19 mouse cellular contexts compared by ENCODE assay signal in genomic region chr1:64529781-64530315, GRCm38 (mm10). TPM values are rescaled to one million over a fixed set of nuclear protein-coding genes. Genes with fewer than 3 reads are reported as not detected.
DNase-seq lines count a peak whose midpoint lies in the region; TF ChIP-seq lines count a peak whose summit lies in the region.
"Had no signal": no experiment of that assay in that cellular context is flagged by ENCODE, and none has a peak within 500 bp of the region (broad histone marks: within the 10 kb centered on the region; RNA-seq: fewer than 3 reads in every experiment).

No protein-coding gene starts in this region.

- no peaks in the 10 kb centered on the region for H3K36me3 ChIP-seq in spleen, adult 2 months (ENCODE audit: control insufficient read depth, insufficient read depth, low read length)
- H3K36me3 ChIP-seq: neural tube, embryonic 12.5 days had no signal

- peak overlapping the region; percentile 56 for H3K27ac ChIP-seq in spleen, adult 2 months (ENCODE audit: insufficient read depth, low read length)
- H3K27ac ChIP-seq: heart, embryonic 10.5 days; hindbrain, embryonic 14.5 days; neural tube, embryonic 12.5 days had no signal

- peaks cover 24% of the 10 kb centered on the region for H3K4me1 ChIP-seq in spleen, adult 2 months (ENCODE audit: control insufficient read depth, insufficient read depth, insufficient read length)

- H3K4me3 ChIP-seq in spleen, adult 2 months (ENCODE audit: extremely low read depth, insufficient read depth, insufficient read length) = no peak overlapping the region
- H3K4me3 ChIP-seq: heart, embryonic 10.5 days; neural tube, embryonic 12.5 days had no signal

- 23% methylated on average over 5 of the region's 5 CpGs for WGBS in spleen, adult 2 months

- peak; percentile 32 to 41 for DNase-seq in spleen, adult 18-20 months
- no peak for DNase-seq in spleen, adult 12 weeks (ENCODE audit: low spot score)
- DNase-seq in spleen, adult 2 months (ENCODE audit: low read depth in 1 of 2, low spot score in 2 of 2) = peak in 1 of 2 experiments; percentile 57
- DNase-seq in thymus, postnatal 10 days (ENCODE audit: low spot score in 2 of 2) = peak; percentile 33 to 42
- DNase-seq in lung, postnatal 25 days (ENCODE audit: low spot score) = no peak
- DNase-seq in kidney, postnatal 14 days = no peak
- DNase-seq in frontal cortex, adult 2 months (ENCODE audit: extremely low spot score in 1 of 2, low spot score in 1 of 2) = no peak
- DNase-seq: adrenal gland, postnatal 10 days; cerebellum, adult 9-11 months; heart, postnatal 4 days; kidney, adult 2 months; kidney, postnatal 10 days; lung, adult 18-20 months; lung, postnatal 14 days; midbrain, embryonic 14.5 days; retina, postnatal 1 day had no signal

- no peak for TF ChIP-seq CTCF in spleen, adult 2 months (IDR thresholded peaks at IDR 0.05; ENCODE audit: extremely low read depth, insufficient read depth, insufficient read length, insufficient replicate concordance)

- no peaks in the 10 kb centered on the region for H3K27me3 ChIP-seq in spleen, adult 2 months (ENCODE audit: control insufficient read depth, insufficient read depth, low read length)
- H3K27me3 ChIP-seq: neural tube, embryonic 12.5 days had no signal

- TF ChIP-seq POLR2A in spleen, adult 2 months (IDR thresholded peaks at IDR 0.05; ENCODE audit: low read depth, low read length) = no peak

RNA-seq across cellular contexts. Expression of gene Creb1, which starts 2.6 kb away (rescaled TPM):
- polyA plus RNA-seq in spleen, adult 2 months (2012; rRNA removed) = 25.5 and 26.1 TPM in 2 replicates
- 17.4 and 17.5 TPM in 2 replicates for polyA plus RNA-seq in frontal cortex, adult 2 months (2012; rRNA removed)

Comparison
In these comparisons a context has a peak if more than half of its experiments do, and no peak if none do; other contexts are left out.
1. DNase-seq: peak in spleen, adult 18-20 months (2 of 2) and thymus, postnatal 10 days (2 of 2); none in spleen, adult 12 weeks (single experiment), lung, postnatal 25 days (single experiment), kidney, postnatal 14 days (single experiment) and frontal cortex, adult 2 months (0 of 2).